Comparison of ENCODE assay signal across 10 mouse cellular contexts in the genomic region with DNA sequence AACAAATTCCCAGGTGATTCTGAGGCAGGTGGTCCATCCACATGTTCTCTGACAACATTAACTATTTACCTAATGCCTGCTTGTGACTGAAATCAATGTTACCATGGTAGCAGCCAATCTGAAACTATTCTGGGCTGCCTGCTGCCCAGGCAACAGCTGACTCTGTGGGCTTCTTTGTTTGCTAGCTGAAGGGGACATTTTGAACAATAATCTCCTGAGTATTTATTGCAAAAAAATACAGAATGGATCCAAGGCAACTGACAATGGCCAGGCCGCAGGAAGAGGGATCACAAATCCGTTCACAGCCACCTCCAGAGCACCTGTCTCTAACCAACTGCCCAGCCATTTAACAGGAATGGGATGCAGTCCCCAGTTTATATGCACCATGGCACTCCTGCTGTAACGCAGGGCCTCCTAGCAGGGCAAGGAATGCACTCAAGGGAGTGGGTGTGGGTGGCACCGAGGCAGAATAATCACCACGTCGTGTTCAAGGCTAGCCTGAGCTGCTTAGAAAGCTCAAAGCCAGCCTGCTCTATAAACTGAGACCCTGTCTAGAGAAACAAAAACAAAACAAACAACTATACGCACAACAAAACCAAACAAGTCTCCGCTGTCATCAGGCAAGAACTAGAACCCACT. TPM values are rescaled to one million over a fixed set of nuclear protein-coding genes. Genes with fewer than 3 reads are reported as not detected.
DNase-seq lines count a peak whose midpoint lies in the region; ATAC-seq and TF ChIP-seq lines count a peak whose summit lies in the region.
"Had no signal": no experiment of that assay in that cellular context is flagged by ENCODE, and none has a peak within 500 bp of the region (broad histone marks: within the 10 kb centered on the region; RNA-seq: fewer than 3 reads in every experiment).

No protein-coding gene starts in this region.

- no peak overlapping the region for H3K4me2 ChIP-seq in heart, embryonic 11.5 days
- H3K4me2 ChIP-seq in midbrain, embryonic 11.5 days, result no peak overlapping the region

- DNase-seq in heart, adult 8-10 months (ENCODE audit: low spot score), result no peak
- no peak for DNase-seq in thymus, adult 2 months
- DNase-seq in thymus, postnatal 25 days, result no peak
- DNase-seq in midbrain, embryonic 11.5 days (ENCODE audit: low spot score, missing footprints), result peak; percentile 90
- no peak for DNase-seq in cerebellum, adult 9-11 months
- no peak for DNase-seq in right cerebral cortex, postnatal 4 days
- no peak for DNase-seq in thymus, postnatal 10 days (ENCODE audit: low spot score in 2 of 2)
- DNase-seq: cerebellum, postnatal 36 days had no signal

- no peak overlapping the region for H3K4me3 ChIP-seq in heart, embryonic 11.5 days (ENCODE audit: low read depth, low read length)
- no peak overlapping the region for H3K4me3 ChIP-seq in thymus, adult 2 months (ENCODE audit: control insufficient read depth, insufficient read depth, low read length)
- H3K4me3 ChIP-seq in midbrain, embryonic 11.5 days (ENCODE audit: low read depth, low read length), result no peak overlapping the region
- H3K4me3 ChIP-seq: myocyte had no signal

- no peak for TF ChIP-seq CTCF in thymus, adult 2 months (IDR thresholded peaks at IDR 0.05; ENCODE audit: borderline replicate concordance, control insufficient read depth, extremely low read depth, insufficient read depth, low read length, poor library complexity)

- H3K36me3 ChIP-seq in heart, embryonic 11.5 days (ENCODE audit: control insufficient read depth, insufficient read depth, low read length), result no peaks in the 10 kb centered on the region
- no peaks in the 10 kb centered on the region for H3K36me3 ChIP-seq in thymus, adult 2 months (ENCODE audit: control insufficient read depth, insufficient read depth, low read length)
- H3K36me3 ChIP-seq in midbrain, embryonic 11.5 days (ENCODE audit: control insufficient read depth, insufficient read depth, low read length), result no peaks in the 10 kb centered on the region

- WGBS in heart, embryonic 11.5 days (ENCODE audit: insufficient replicate concordance), result 70% methylated on average over 8 of the region's 8 CpGs
- 97% methylated on average over 8 of the region's 8 CpGs for WGBS in thymus, adult 2 months
- WGBS in midbrain, embryonic 11.5 days, result 40% methylated on average over 8 of the region's 8 CpGs

- H3K9me3 ChIP-seq in heart, embryonic 11.5 days (replicated peaks; ENCODE audit: control insufficient read depth, low read length), result no peaks in the 10 kb centered on the region
- H3K9me3 ChIP-seq in midbrain, embryonic 11.5 days (ENCODE audit: control insufficient read depth, low read length), result no peaks in the 10 kb centered on the region

- 0 out of 2 replicates have a peak overlapping the region, but pooled peaks have one; percentile 29 for H3K27ac ChIP-seq in heart, embryonic 11.5 days (ENCODE audit: low read depth, low read length)
- peak overlapping the region; percentile 24 for H3K27ac ChIP-seq in thymus, adult 2 months (ENCODE audit: control insufficient read depth, insufficient read depth, low read length)
- H3K27ac ChIP-seq in midbrain, embryonic 11.5 days (ENCODE audit: low read depth, low read length), result peak overlapping the region; percentile 86

- no peaks in the 10 kb centered on the region for H3K27me3 ChIP-seq in heart, embryonic 11.5 days (ENCODE audit: control insufficient read depth, insufficient read depth, low read length)
- no peaks in the 10 kb centered on the region for H3K27me3 ChIP-seq in thymus, adult 2 months (ENCODE audit: control insufficient read depth, insufficient read depth, low read length)
- no peaks in the 10 kb centered on the region for H3K27me3 ChIP-seq in midbrain, embryonic 11.5 days (ENCODE audit: control insufficient read depth, insufficient read depth, low read length)

- TF ChIP-seq POLR2A in thymus, adult 2 months (IDR thresholded peaks at IDR 0.05; ENCODE audit: control insufficient read depth, extremely low read depth, insufficient read depth, low read length, poor library complexity), result no peak

- no peak for ATAC-seq in heart, embryonic 11.5 days (replicated peaks; ENCODE audit: insufficient number of reproducible peaks, low FRiP score, low TSS enrichment)
- ATAC-seq in midbrain, embryonic 11.5 days (ENCODE audit: low FRiP score), result peak; percentile 83

- H3K4me1 ChIP-seq in heart, embryonic 11.5 days (ENCODE audit: control insufficient read depth, insufficient read depth, low read length), result peaks cover 25% of the 10 kb centered on the region
- H3K4me1 ChIP-seq in thymus, adult 2 months (replicated peaks; ENCODE audit: control insufficient read depth, insufficient read depth, low read length), result peaks cover 38% of the 10 kb centered on the region
- peaks cover 15% of the 10 kb centered on the region for H3K4me1 ChIP-seq in midbrain, embryonic 11.5 days (ENCODE audit: control insufficient read depth, insufficient read depth, low read length)

- H3K9ac ChIP-seq in heart, embryonic 11.5 days (ENCODE audit: low read depth, low read length), result no peak overlapping the region
- peak overlapping the region; percentile 53 for H3K9ac ChIP-seq in midbrain, embryonic 11.5 days (ENCODE audit: low read length)

RNA-seq across cellular contexts. Expression of gene Ina, which starts 43.3 kb away (rescaled TPM):
- polyA plus RNA-seq in heart, embryonic 11.5 days (2014; fragmentation: Nextera tagmentation; extraction: Ambion mirVana), result 0.43 and 0.73 TPM in 2 replicates
- under 1 TPM in 2 of 4 experiments, not detected in 2; 0.06 to 0.19 TPM for total RNA-seq in heart, adult 8-10 months (2022)
- 0.24 and 0.30 TPM in 2 replicates for polyA plus RNA-seq in thymus, adult 2 months (2012; rRNA removed)
- 179 and 186 TPM in 2 replicates for polyA plus RNA-seq in midbrain, embryonic 11.5 days (2014; fragmentation: Nextera tagmentation; extraction: Ambion mirVana)
- polyA plus RNA-seq: myocyte had no signal

RNA-seq across cellular contexts. Expression of gene Nt5c2, which starts 43.8 kb away (rescaled TPM):
- 80.7 and 82.3 TPM in 2 replicates for polyA plus RNA-seq in heart, embryonic 11.5 days (2014; fragmentation: Nextera tagmentation; extraction: Ambion mirVana)
- 10 to 100 TPM; 58.1 to 68.9 (median 64.7) TPM for total RNA-seq in heart, adult 8-10 months (2022)
- polyA plus RNA-seq in thymus, adult 2 months (2012; rRNA removed), result 32.8 and 32.9 TPM in 2 replicates
- 73.5 and 79.6 TPM in 2 replicates for polyA plus RNA-seq in midbrain, embryonic 11.5 days (2014; fragmentation: Nextera tagmentation; extraction: Ambion mirVana)

Comparison
In these comparisons a context has a peak if more than half of its experiments do, and no peak if none do; other contexts are left out.
1. H3K27ac ChIP-seq: peak in every context shown above with its lines; median percentile 86 in midbrain, embryonic 11.5 days; 29 in heart, embryonic 11.5 days; 24 in thymus, adult 2 months.
2. RNA of gene Ina, which starts 43.3 kb away (polyA plus RNA-seq): 179 to 186 TPM in midbrain, embryonic 11.5 days; 0.43 to 0.73 TPM in heart, embryonic 11.5 days and 0.24 to 0.30 TPM in thymus, adult 2 months; every median in the first group is over 100 times any median in the second.